Mouse (Mus musculus) liver, adult 2 months (tissue): ENCODE results near the gene Gm20388. TPM values are rescaled to one million over a fixed set of nuclear protein-coding genes. Genes with fewer than 3 reads are reported as not detected.

Source experiments
- DNase-seq: peaks from one replicate; pipeline ENCODE4 v3.0.0-alpha.2; 2011; ENCODE audit warnings: low read depth, low spot score; ENCODE audit errors: extremely low read depth
- H3K27ac ChIP-seq: fragments of 200-500 bp; replicated peaks from 2 replicates; pipeline ENCODE4 v1.5.1; 2012; ENCODE audit warnings: low read depth, mild to moderate bottlenecking, control low read depth, inconsistent platforms, low read length; ENCODE audit not compliant: insufficient read depth
- H3K27me3 ChIP-seq: fragments of 200-500 bp; 2 replicates; pipeline ENCODE4 v1.6.1; 2012; ENCODE audit warnings: mild to moderate bottlenecking, moderate library complexity, low read length, inconsistent platforms; ENCODE audit not compliant: control insufficient read depth, insufficient read depth
- H3K36me3 ChIP-seq: fragments of 200-500 bp; 2 replicates; pipeline ENCODE4 v1.6.1; 2012; ENCODE audit warnings: low read length, inconsistent platforms; ENCODE audit not compliant: control insufficient read depth, insufficient read depth
- H3K4me1 ChIP-seq: fragments of 200-500 bp; 2 replicates; pipeline ENCODE4 v1.6.1; 2011; ENCODE audit warnings: low read length; ENCODE audit not compliant: control insufficient read depth, insufficient read depth
- H3K4me3 ChIP-seq: fragments of 200-500 bp; 2 replicates; pipeline ENCODE4 v1.5.1; 2011; ENCODE audit warnings: low read depth, mild to moderate bottlenecking, control low read depth, low read length, moderate library complexity; ENCODE audit not compliant: insufficient read depth
- H3K79me2 ChIP-seq: fragments of 200-500 bp; 2 replicates; pipeline ENCODE4 v1.6.1; 2012; ENCODE audit warnings: inconsistent platforms, mild to moderate bottlenecking, low read length, moderate library complexity; ENCODE audit not compliant: control insufficient read depth, insufficient read depth
- H3K9ac ChIP-seq: fragments of 200-500 bp; 2 replicates; pipeline ENCODE4 v1.6.1; 2012; ENCODE audit warnings: low read depth, mild to moderate bottlenecking, control low read depth, inconsistent platforms, low read length
- CTCF ChIP-seq: fragments of 200-500 bp; IDR thresholded peaks from 2 replicates; pipeline ENCODE4 v1.5.1; 2011; ENCODE audit warnings: low read depth, low read length, control low read depth
- POLR2A ChIP-seq: fragments of 200-500 bp; IDR thresholded peaks from 2 replicates; pipeline ENCODE4 v1.6.1; 2011; ENCODE audit warnings: low read length, control low read depth; ENCODE audit not compliant: insufficient read depth; ENCODE audit errors: extremely low read depth
- WGBS: fragments of 180-500 bp; shearing (Covaris S2); methylation state at CpG from one replicate; pipeline ENCODE4 v1.1.7; 2018; 5-methylcytosine and 5-hydroxymethylcytosine counted together
- polyA plus RNA-seq: library from polyadenylated mRNA; depleted of rRNA; stranded (reverse); fragments of >200 nt; gene quantifications from 2 replicates; pipeline ENCODE4 v1.2.3, GENCODE M21; 2012
- total RNA-seq: library from RNA; depleted of rRNA; stranded (reverse); fragments of >200 nt; gene quantifications from 2 replicates; pipeline ENCODE4 v1.2.3, GENCODE M21; 2014

The Gm20388 gene
- total and polyA plus RNA-seq, 2 experiments, result 6.4 to 19.9 TPM

DNA sequence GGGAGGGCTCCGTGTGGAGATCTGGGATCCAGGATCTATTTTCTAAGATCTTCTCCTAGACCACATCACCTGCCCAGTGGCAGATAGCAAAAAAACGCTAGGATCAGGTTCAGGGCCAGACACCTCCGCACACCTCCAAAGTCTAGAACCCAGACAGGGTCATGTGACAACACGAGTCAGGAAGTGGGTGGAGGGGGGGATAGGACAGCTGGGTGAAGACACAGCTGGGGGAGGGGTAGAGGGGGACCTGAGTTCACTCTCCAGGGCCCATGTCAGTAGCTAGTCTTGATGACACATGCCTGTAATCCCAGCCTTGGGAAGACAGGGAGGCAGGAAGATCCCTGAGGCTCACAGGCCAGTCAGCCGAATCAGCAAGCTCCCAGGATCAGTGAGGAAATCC, 1114.8 kb downstream of the Gm20388 start:
- Histone ChIP-seq H3K27ac (no peak overlapping the region), H3K4me1 (no peaks in the 10 kb centered on the region), H3K79me2 (no peaks in the 10 kb centered on the region), H3K36me3 (no peaks in the 10 kb centered on the region), H3K27me3 (no peaks in the 10 kb centered on the region), H3K9ac (no peak overlapping the region), H3K4me3 (no peak overlapping the region)
- WGBS, result 62% methylated on average over 5 of the region's 5 CpGs
- TF ChIP-seq CTCF (no peak), POLR2A (no peak)
- DNase-seq, result no peak

DNA sequence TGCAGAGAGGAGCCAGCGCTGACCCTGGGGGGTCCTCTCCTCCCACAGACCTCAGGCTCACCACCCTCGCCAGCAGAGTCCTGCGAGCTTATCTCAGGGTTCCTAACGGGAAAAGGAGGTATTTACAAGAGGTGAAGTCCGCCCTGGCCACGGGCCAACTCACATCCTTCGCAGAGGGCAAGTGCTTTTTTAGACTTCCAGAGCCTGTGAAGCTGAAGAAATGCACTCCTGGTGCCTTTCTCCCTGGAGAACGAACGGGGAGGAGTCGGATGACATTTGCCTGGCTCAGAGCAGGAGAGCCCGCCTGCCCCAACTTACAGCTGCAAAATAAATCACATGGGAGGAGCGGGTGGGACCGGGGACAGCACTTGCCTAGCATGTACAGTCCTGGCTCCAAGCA, 1117.1 kb downstream of the Gm20388 start:
- no peak overlapping the region for H3K27ac ChIP-seq
- TF ChIP-seq POLR2A, result no peak
- TF ChIP-seq CTCF, result no peak
- no peak for DNase-seq
- no peak overlapping the region for H3K4me3 ChIP-seq
- no peaks in the 10 kb centered on the region for H3K36me3 ChIP-seq
- H3K79me2 ChIP-seq, result no peaks in the 10 kb centered on the region
- no peaks in the 10 kb centered on the region for H3K4me1 ChIP-seq
- H3K9ac ChIP-seq, result no peak overlapping the region
- 47% methylated on average over 13 of the region's 13 CpGs for WGBS
- H3K27me3 ChIP-seq, result no peaks in the 10 kb centered on the region

DNA sequence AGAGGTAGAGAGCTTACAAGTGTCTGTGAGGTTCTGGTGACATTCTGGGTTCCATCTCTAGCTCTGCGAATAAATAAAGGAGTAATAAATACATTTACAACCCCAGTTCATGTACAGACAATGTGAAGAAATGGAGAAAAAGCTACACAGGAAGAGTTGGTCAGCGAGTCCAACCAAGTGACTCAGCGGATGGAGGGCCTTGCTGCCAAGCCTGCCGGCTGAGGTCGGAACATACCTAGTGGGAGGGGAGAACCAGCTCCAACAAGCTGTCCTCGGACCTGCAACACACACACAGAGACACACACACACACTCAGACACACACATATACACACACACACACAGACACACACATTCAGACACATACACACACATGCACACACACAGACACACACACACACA, 1118.4 kb downstream of the Gm20388 start:
- Histone ChIP-seq H3K27me3 (no peaks in the 10 kb centered on the region), H3K36me3 (no peaks in the 10 kb centered on the region), H3K9ac (no peak overlapping the region), H3K4me3 (no peak overlapping the region), H3K79me2 (no peaks in the 10 kb centered on the region), H3K4me1 (no peaks in the 10 kb centered on the region), H3K27ac (no peak overlapping the region)
- WGBS, result 86% methylated on average over 6 of the region's 6 CpGs
- DNase-seq, result no peak
- TF ChIP-seq CTCF (no peak), POLR2A (no peak)

DNA sequence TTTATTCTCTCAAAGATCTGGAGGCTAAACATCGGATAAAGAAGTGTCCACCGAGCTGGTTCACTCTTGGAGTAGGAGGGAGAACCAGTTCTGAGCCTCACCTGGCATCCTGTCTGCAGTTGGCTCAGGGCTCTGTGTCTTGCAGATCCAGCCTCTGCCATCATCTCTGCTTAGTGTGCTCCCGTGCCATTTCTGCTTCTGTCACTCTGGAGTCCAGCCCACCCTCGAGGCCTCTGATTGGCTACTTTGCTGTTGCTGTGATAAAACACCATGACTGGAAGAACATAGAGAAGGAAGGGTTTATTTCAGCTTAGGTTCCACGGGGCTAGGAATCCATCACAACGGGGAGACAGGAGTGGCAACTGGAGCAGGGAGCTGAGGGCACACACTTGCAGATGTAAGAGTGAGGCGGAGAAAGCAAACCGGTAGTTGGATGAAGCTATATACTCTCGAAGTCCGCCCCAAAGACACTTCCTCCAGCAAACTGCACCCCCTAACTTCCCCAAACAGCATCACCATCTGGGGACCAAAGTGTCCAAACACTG, 1119.9 kb downstream of the Gm20388 start:
- Histone ChIP-seq H3K9ac (no peak overlapping the region), H3K27ac (no peak overlapping the region), H3K27me3 (no peaks in the 10 kb centered on the region), H3K79me2 (no peaks in the 10 kb centered on the region), H3K36me3 (no peaks in the 10 kb centered on the region), H3K4me3 (no peak overlapping the region), H3K4me1 (no peaks in the 10 kb centered on the region)
- DNase-seq, result no peak
- TF ChIP-seq POLR2A, result no peak
- no peak for TF ChIP-seq CTCF
- WGBS, result 65% methylated on average over 10 of the region's 10 CpGs

DNA sequence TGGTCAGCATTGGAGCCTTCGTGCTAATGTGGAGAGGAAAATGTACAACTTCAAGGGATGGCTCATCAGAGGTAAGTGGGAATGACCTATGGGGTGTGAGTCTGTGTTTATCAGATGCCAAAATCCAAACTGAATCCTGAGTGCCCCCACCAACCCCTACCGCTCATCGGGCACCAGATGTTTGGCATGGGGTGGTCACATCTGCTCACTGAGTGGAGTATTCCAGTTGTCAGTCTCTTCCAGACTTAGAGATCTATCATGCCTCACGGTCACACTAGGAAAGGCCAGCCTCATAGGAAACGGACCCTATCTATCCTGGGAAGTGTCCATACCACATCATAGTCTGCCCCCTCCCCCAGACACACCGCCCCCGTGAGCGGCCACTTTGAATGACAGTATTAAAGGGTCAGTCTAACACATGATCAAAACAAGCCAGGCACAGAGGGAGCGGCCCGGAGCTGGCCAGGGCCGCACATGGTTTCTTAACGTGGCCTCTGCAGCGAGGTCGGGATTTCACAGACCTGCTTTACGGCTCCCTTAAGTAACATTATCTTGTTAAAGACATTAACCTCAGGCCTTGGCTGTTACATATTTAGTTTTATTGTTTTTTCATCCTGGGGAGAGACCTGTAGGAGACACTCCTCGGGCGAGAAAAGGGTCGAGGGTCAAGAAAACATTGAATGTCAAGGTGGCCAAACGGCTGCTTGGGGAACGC, 1122.8 kb downstream of the Gm20388 start:
- Histone ChIP-seq H3K27ac (no peak overlapping the region), H3K4me3 (no peak overlapping the region), H3K36me3 (no peaks in the 10 kb centered on the region), H3K27me3 (no peaks in the 10 kb centered on the region), H3K9ac (no peak overlapping the region), H3K79me2 (no peaks in the 10 kb centered on the region), H3K4me1 (no peaks in the 10 kb centered on the region)
- no peak for DNase-seq
- 88% methylated on average over 20 of the region's 20 CpGs for WGBS
- TF ChIP-seq POLR2A (no peak), CTCF (no peak)

DNA sequence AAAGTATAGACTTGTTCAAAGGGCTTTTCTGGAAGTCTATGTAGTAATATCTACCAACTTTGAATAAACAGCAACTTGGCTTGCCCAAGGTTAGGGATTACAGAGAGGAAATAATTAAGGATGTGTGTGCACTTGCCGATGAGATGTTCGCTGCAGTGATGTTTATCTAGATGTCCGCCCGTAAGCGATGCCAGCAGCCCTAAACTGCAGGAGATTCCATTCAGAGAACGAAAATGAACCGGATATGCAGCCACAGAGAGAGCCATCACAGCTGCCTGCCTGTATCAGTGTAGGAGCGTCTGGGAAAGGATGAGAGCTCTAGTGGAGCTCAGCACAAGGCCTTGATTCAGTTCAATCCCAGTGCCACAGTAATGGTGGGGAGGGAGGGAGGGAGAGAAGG, 1125.0 kb downstream of the Gm20388 start:
- Histone ChIP-seq H3K79me2 (no peaks in the 10 kb centered on the region), H3K27me3 (no peaks in the 10 kb centered on the region), H3K36me3 (no peaks in the 10 kb centered on the region), H3K27ac (no peak overlapping the region), H3K4me3 (no peak overlapping the region), H3K9ac (no peak overlapping the region), H3K4me1 (no peaks in the 10 kb centered on the region)
- 76% methylated on average over 8 of the region's 8 CpGs for WGBS
- DNase-seq, result no peak
- no peak for TF ChIP-seq CTCF
- no peak for TF ChIP-seq POLR2A
